Mouse (Mus musculus): ENCODE results near the gene Thy1. TPM values are rescaled to one million over a fixed set of nuclear protein-coding genes. Genes with fewer than 3 reads are reported as not detected.

Thy1 gene
- polyA plus RNA-seq, 1 experiment from 2014 or later, result 21.5 TPM

- no peak for ATAC-seq (replicated peaks; ENCODE audit: extremely low read depth, insufficient read depth, low FRiP score)
- H3K4me1 ChIP-seq (ENCODE audit: control insufficient read depth, insufficient read depth, low read length), result peaks cover 70% of the 10 kb centered on the region
- no peaks in the 10 kb centered on the region for H3K9me3 ChIP-seq (replicated peaks; ENCODE audit: control insufficient read depth, low read length)
- no peak overlapping the region for H3K9ac ChIP-seq (ENCODE audit: low read length)
- no peak overlapping the region for H3K4me3 ChIP-seq (ENCODE audit: low read length)
- H3K36me3 ChIP-seq (ENCODE audit: control insufficient read depth, insufficient read depth), result 0 out of 2 replicates have a peak, but pooled peaks cover 2% of the 10 kb centered on the region
- no peak overlapping the region for H3K27ac ChIP-seq (ENCODE audit: low read length)
- H3K4me2 ChIP-seq (ENCODE audit: low read depth, low read length), result no peak overlapping the region
- no peaks in the 10 kb centered on the region for H3K27me3 ChIP-seq (ENCODE audit: control insufficient read depth, insufficient read depth, low read length)
- WGBS, result 75% methylated on average over 24 of the region's 24 CpGs
Observed at GRCm38 (mm10) chr9:44075276-44075995, 32.3 kb downstream of the Thy1 start.

- H3K36me3 ChIP-seq (ENCODE audit: control insufficient read depth, insufficient read depth), result 0 out of 2 replicates have a peak, but pooled peaks cover 2% of the 10 kb centered on the region
- peaks cover 70% of the 10 kb centered on the region for H3K4me1 ChIP-seq (ENCODE audit: control insufficient read depth, insufficient read depth, low read length)
- ATAC-seq (replicated peaks; ENCODE audit: extremely low read depth, insufficient read depth, low FRiP score), result no peak
- H3K4me3 ChIP-seq (ENCODE audit: low read length), result no peak overlapping the region
- H3K27me3 ChIP-seq (ENCODE audit: control insufficient read depth, insufficient read depth, low read length), result no peaks in the 10 kb centered on the region
- 59% methylated on average over 15 of the region's 16 CpGs for WGBS
- H3K9me3 ChIP-seq (replicated peaks; ENCODE audit: control insufficient read depth, low read length), result no peaks in the 10 kb centered on the region
- H3K9ac ChIP-seq (ENCODE audit: low read length), result peak overlapping the region; percentile 30; the same call in 1 of the 2 replicates
- H3K4me2 ChIP-seq (ENCODE audit: low read depth, low read length), result peak overlapping the region; percentile 17; the same call in 1 of the 2 replicates
- 0 out of 2 replicates have a peak overlapping the region, but pooled peaks have one; percentile 31 for H3K27ac ChIP-seq (ENCODE audit: low read length)
Observed at GRCm38 (mm10) chr9:44075996-44076763, 33.0 kb downstream of the Thy1 start.

- no peak overlapping the region for H3K27ac ChIP-seq (ENCODE audit: low read length)
- H3K9ac ChIP-seq (ENCODE audit: low read length), result no peak overlapping the region
- H3K4me2 ChIP-seq (ENCODE audit: low read depth, low read length), result peak overlapping the region; percentile 17; the same call in 1 of the 2 replicates
- no peak for ATAC-seq (replicated peaks; ENCODE audit: extremely low read depth, insufficient read depth, low FRiP score)
- 21% methylated on average over 5 of the region's 5 CpGs for WGBS
- H3K4me1 ChIP-seq (ENCODE audit: control insufficient read depth, insufficient read depth, low read length), result peaks cover 67% of the 10 kb centered on the region
- H3K36me3 ChIP-seq (ENCODE audit: control insufficient read depth, insufficient read depth), result 0 out of 2 replicates have a peak, but pooled peaks cover 2% of the 10 kb centered on the region
- H3K27me3 ChIP-seq (ENCODE audit: control insufficient read depth, insufficient read depth, low read length), result no peaks in the 10 kb centered on the region
- H3K9me3 ChIP-seq (replicated peaks; ENCODE audit: control insufficient read depth, low read length), result no peaks in the 10 kb centered on the region
- no peak overlapping the region for H3K4me3 ChIP-seq (ENCODE audit: low read length)
Observed at GRCm38 (mm10) chr9:44076764-44077120, 33.6 kb downstream of the Thy1 start.

GRCm38 (mm10) chr9:44077266-44077910 is 34.2 kb downstream of the Thy1 start:
- H3K9me3 ChIP-seq (replicated peaks; ENCODE audit: control insufficient read depth, low read length), result no peaks in the 10 kb centered on the region
- 0 out of 2 replicates have a peak, but pooled peaks cover 2% of the 10 kb centered on the region for H3K36me3 ChIP-seq (ENCODE audit: control insufficient read depth, insufficient read depth)
- H3K27ac ChIP-seq (ENCODE audit: low read length), result peak overlapping the region; percentile 93; the same call in 1 of the 2 replicates
- H3K4me3 ChIP-seq (ENCODE audit: low read length), result no peak overlapping the region
- peaks cover 60% of the 10 kb centered on the region for H3K4me1 ChIP-seq (ENCODE audit: control insufficient read depth, insufficient read depth, low read length)
- no peak overlapping the region for H3K4me2 ChIP-seq (ENCODE audit: low read depth, low read length)
- ATAC-seq (replicated peaks; ENCODE audit: extremely low read depth, insufficient read depth, low FRiP score), result no peak
- WGBS, result 78% methylated on average over 11 of the region's 11 CpGs
- H3K9ac ChIP-seq (ENCODE audit: low read length), result no peak overlapping the region
- H3K27me3 ChIP-seq (ENCODE audit: control insufficient read depth, insufficient read depth, low read length), result no peaks in the 10 kb centered on the region

- ATAC-seq (replicated peaks; ENCODE audit: extremely low read depth, insufficient read depth, low FRiP score), result no peak
- Histone ChIP-seq H3K36me3 (ENCODE audit: control insufficient read depth, insufficient read depth) (0 out of 2 replicates have a peak, but pooled peaks cover 2% of the 10 kb centered on the region), H3K27ac (ENCODE audit: low read length) (peak overlapping the region; percentile 93), H3K9ac (ENCODE audit: low read length) (peak overlapping the region; percentile 62), H3K4me2 (ENCODE audit: low read depth, low read length) (peak overlapping the region; percentile 48; the same call in 1 of the 2 replicates), H3K4me3 (ENCODE audit: low read length) (no peak overlapping the region), H3K9me3 (replicated peaks; ENCODE audit: control insufficient read depth, low read length) (no peaks in the 10 kb centered on the region), H3K4me1 (ENCODE audit: control insufficient read depth, insufficient read depth, low read length) (peaks cover 59% of the 10 kb centered on the region), H3K27me3 (ENCODE audit: control insufficient read depth, insufficient read depth, low read length) (no peaks in the 10 kb centered on the region)
- 66% methylated on average over 10 of the region's 10 CpGs for WGBS
Observed at GRCm38 (mm10) chr9:44078136-44078797, 35.1 kb downstream of the Thy1 start.

- H3K4me1 ChIP-seq (ENCODE audit: control insufficient read depth, insufficient read depth, low read length), result peaks cover 64% of the 10 kb centered on the region
- ATAC-seq (replicated peaks; ENCODE audit: extremely low read depth, insufficient read depth, low FRiP score), result peak; percentile 87
- H3K27me3 ChIP-seq (ENCODE audit: control insufficient read depth, insufficient read depth, low read length), result no peaks in the 10 kb centered on the region
- H3K9ac ChIP-seq (ENCODE audit: low read length), result peak overlapping the region; percentile 62
- no peaks in the 10 kb centered on the region for H3K9me3 ChIP-seq (replicated peaks; ENCODE audit: control insufficient read depth, low read length)
- H3K27ac ChIP-seq (ENCODE audit: low read length), result peak overlapping the region; percentile 93
- peak overlapping the region; percentile 48; the same call in 1 of the 2 replicates for H3K4me2 ChIP-seq (ENCODE audit: low read depth, low read length)
- 0 out of 2 replicates have a peak, but pooled peaks cover 2% of the 10 kb centered on the region for H3K36me3 ChIP-seq (ENCODE audit: control insufficient read depth, insufficient read depth)
- WGBS, result 21% methylated on average over 16 of the region's 16 CpGs
- H3K4me3 ChIP-seq (ENCODE audit: low read length), result peak overlapping the region; percentile 15; the same call in 1 of the 2 replicates
Observed at GRCm38 (mm10) chr9:44078955-44079756, 36.0 kb downstream of the Thy1 start.

GRCm38 (mm10) chr9:44079997-44080780 is 37.0 kb downstream of the Thy1 start:
- ATAC-seq (replicated peaks; ENCODE audit: extremely low read depth, insufficient read depth, low FRiP score), result no peak
- no peak overlapping the region for H3K4me3 ChIP-seq (ENCODE audit: low read length)
- no peaks in the 10 kb centered on the region for H3K27me3 ChIP-seq (ENCODE audit: control insufficient read depth, insufficient read depth, low read length)
- 0 out of 2 replicates have a peak, but pooled peaks cover 2% of the 10 kb centered on the region for H3K36me3 ChIP-seq (ENCODE audit: control insufficient read depth, insufficient read depth)
- peak overlapping the region; percentile 93 for H3K27ac ChIP-seq (ENCODE audit: low read length)
- H3K9ac ChIP-seq (ENCODE audit: low read length), result peak overlapping the region; percentile 28; the same call in 1 of the 2 replicates
- peaks cover 68% of the 10 kb centered on the region for H3K4me1 ChIP-seq (ENCODE audit: control insufficient read depth, insufficient read depth, low read length)
- H3K9me3 ChIP-seq (replicated peaks; ENCODE audit: control insufficient read depth, low read length), result no peaks in the 10 kb centered on the region
- H3K4me2 ChIP-seq (ENCODE audit: low read depth, low read length), result no peak overlapping the region
- 66% methylated on average over 10 of the region's 10 CpGs for WGBS

Data from heart, embryonic 16.5 days (tissue).